Mouse (Mus musculus) limb, embryonic 10.5 days (tissue): Measurements from ENCODE around the gene Chd6. TPM values are rescaled to one million over a fixed set of nuclear protein-coding genes. Genes with fewer than 3 reads are reported as not detected.

Source experiments
- DNase-seq: peaks from one replicate; pipeline ENCODE4 v3.0.0-alpha.2; 2017; ENCODE audit warnings: low spot score
- H3K27ac ChIP-seq: fragments of 300-500 bp; sonication (generic); 2 replicates; pipeline ENCODE4 v1.5.1; 2016; ENCODE audit warnings: mild to moderate bottlenecking
- H3K27me3 ChIP-seq: fragments of 300-500 bp; sonication (generic); 2 replicates; pipeline ENCODE4 v1.6.1; 2016; ENCODE audit warnings: low read depth, mild to moderate bottlenecking; ENCODE audit not compliant: poor library complexity, severe bottlenecking
- H3K36me3 ChIP-seq: fragments of 300-500 bp; sonication (generic); 2 replicates; pipeline ENCODE4 v1.6.1; 2016; ENCODE audit warnings: mild to moderate bottlenecking, moderate library complexity
- H3K4me1 ChIP-seq: fragments of 300-500 bp; sonication (generic); 2 replicates; pipeline ENCODE4 v1.6.1; 2016
- H3K4me3 ChIP-seq: fragments of 300-500 bp; sonication (generic); 2 replicates; pipeline ENCODE4 v1.5.1; 2016; ENCODE audit warnings: mild to moderate bottlenecking, moderate library complexity
- H3K9me3 ChIP-seq: fragments of 300-500 bp; sonication (generic); replicated peaks from 2 replicates; pipeline ENCODE4 v1.6.1; 2016; ENCODE audit warnings: mild to moderate bottlenecking
- WGBS: fragments of 180-500 bp; shearing (Covaris S2); methylation state at CpG from one replicate; pipeline ENCODE4 v1.1.7; 2016; 5-methylcytosine and 5-hydroxymethylcytosine counted together
- polyA plus RNA-seq: library from polyadenylated mRNA; unstranded; fragments of >200 nt; fragmentation: Nextera tagmentation; extraction: Ambion mirVana; gene quantifications from 2 replicates; pipeline ENCODE4 v1.2.1, GENCODE M21; 2016

The Chd6 gene
- polyA plus RNA-seq, 1 experiment from 2014 or later: 34.6 TPM

- Histone ChIP-seq H3K36me3 (peaks cover 5% of the 10 kb centered on the region; the same call in 1 of the 2 replicates), H3K9me3 (no peaks in the 10 kb centered on the region), H3K4me3 (peak overlapping the region; percentile 68), H3K4me1 (peaks cover 46% of the 10 kb centered on the region), H3K27ac (peak overlapping the region; percentile 88), H3K27me3 (peaks cover 85% of the 10 kb centered on the region)
- peak; percentile 64 for DNase-seq
- WGBS: 3% methylated on average over 64 of the region's 64 CpGs
Observed at GRCm38 (mm10) chr2:160911558-160912201, 197.2 kb downstream of the Chd6 start.

- Histone ChIP-seq H3K4me3 (no peak overlapping the region), H3K9me3 (no peaks in the 10 kb centered on the region), H3K27me3 (peaks cover 77% of the 10 kb centered on the region), H3K4me1 (peaks cover 41% of the 10 kb centered on the region), H3K36me3 (peaks cover 5% of the 10 kb centered on the region; the same call in 1 of the 2 replicates), H3K27ac (no peak overlapping the region)
- WGBS: 89% methylated on average over 5 of the region's 5 CpGs
- no peak for DNase-seq
Observed at GRCm38 (mm10) chr2:160910633-160911032, 198.2 kb downstream of the Chd6 start.

- Histone ChIP-seq H3K9me3 (no peaks in the 10 kb centered on the region), H3K27ac (no peak overlapping the region), H3K4me1 (peaks cover 30% of the 10 kb centered on the region), H3K36me3 (peaks cover 5% of the 10 kb centered on the region; the same call in 1 of the 2 replicates), H3K27me3 (peaks cover 64% of the 10 kb centered on the region), H3K4me3 (no peak overlapping the region)
- DNase-seq: no peak
- WGBS: 61% methylated on average over 18 of the region's 18 CpGs
Observed at GRCm38 (mm10) chr2:160908607-160909006, 200.3 kb downstream of the Chd6 start.

GRCm38 (mm10) chr2:160906101-160906500 lies 202.8 kb downstream of the Chd6 start:
- Histone ChIP-seq H3K27me3 (peaks cover 38% of the 10 kb centered on the region), H3K4me3 (no peak overlapping the region)
- WGBS: 79% methylated on average over 5 of the region's 5 CpGs

GRCm38 (mm10) chr2:160905301-160905700 lies 203.6 kb downstream of the Chd6 start:
- 96% methylated on average over 12 of the region's 12 CpGs for WGBS
- peaks cover 5% of the 10 kb centered on the region; the same call in 1 of the 2 replicates for H3K36me3 ChIP-seq
- DNase-seq: no peak
- H3K9me3 ChIP-seq: no peaks in the 10 kb centered on the region
- no peak overlapping the region for H3K27ac ChIP-seq
- H3K4me1 ChIP-seq: peaks cover 7% of the 10 kb centered on the region; the same call in 1 of the 2 replicates
- H3K27me3 ChIP-seq: peaks cover 30% of the 10 kb centered on the region
- no peak overlapping the region for H3K4me3 ChIP-seq

More at GRCm38 (mm10) chr2:160906101-160906500, 202.8 kb downstream of the Chd6 start:
- Histone ChIP-seq H3K27ac (no peak overlapping the region), H3K9me3 (no peaks in the 10 kb centered on the region), H3K4me1 (peaks cover 8% of the 10 kb centered on the region), H3K36me3 (peaks cover 5% of the 10 kb centered on the region; the same call in 1 of the 2 replicates)
- no peak for DNase-seq

GRCm38 (mm10) chr2:160901656-160902412 lies 207.0 kb downstream of the Chd6 start:
- H3K9me3 ChIP-seq: no peaks in the 10 kb centered on the region
- H3K4me3 ChIP-seq: no peak overlapping the region
- no peaks in the 10 kb centered on the region for H3K4me1 ChIP-seq
- no peaks in the 10 kb centered on the region for H3K27me3 ChIP-seq
- H3K27ac ChIP-seq: no peak overlapping the region
- DNase-seq: no peak
- H3K36me3 ChIP-seq: no peaks in the 10 kb centered on the region
- 84% methylated on average over 7 of the region's 7 CpGs for WGBS

Other genes starting within 250 kb of the Chd6 start
- gene Zhx3, start 236.1 kb downstream of the Chd6 start, polyA plus RNA-seq: 5.2 and 7.6 TPM in 2 replicates
- gene Lpin3, start 228.4 kb downstream of the Chd6 start, polyA plus RNA-seq: 0.90 and 1.6 TPM in 2 replicates
- gene Emilin3, start 196.7 kb downstream of the Chd6 start, polyA plus RNA-seq: 2.6 and 4.9 TPM in 2 replicates